Mouse (Mus musculus) left cerebral cortex, adult 18-20 months (tissue): Measurements from ENCODE around the gene Pdap1. TPM values are rescaled to one million over a fixed set of nuclear protein-coding genes. Genes with fewer than 3 reads are reported as not detected.
"Not testable (repeated sequence)": the region's sequence is repeated elsewhere in the genome, so short reads cannot be mapped to it uniquely, and the experiment has no call there.

ENCODE experiments used
- DNase-seq, 2 experiments: peaks; one replicate each; pipeline ENCODE4 v3.0.0; 2021 to 2022; ENCODE audit warnings: low spot score in 2 of 2, mixed read lengths in 1 of 2
- total RNA-seq, 2 experiments: library from RNA; stranded (reverse); gene quantifications; 2 replicates each; pipeline ENCODE4 v1.2.3; 2021

Pdap1 gene
- total RNA-seq, 2 experiments from 2014 or later, result 91.3 to 96.3 TPM

GRCm38 (mm10) chr5:145120921-145121320, 19.1 kb downstream of the Pdap1 start:
- DNase-seq, result no peak

DNA sequence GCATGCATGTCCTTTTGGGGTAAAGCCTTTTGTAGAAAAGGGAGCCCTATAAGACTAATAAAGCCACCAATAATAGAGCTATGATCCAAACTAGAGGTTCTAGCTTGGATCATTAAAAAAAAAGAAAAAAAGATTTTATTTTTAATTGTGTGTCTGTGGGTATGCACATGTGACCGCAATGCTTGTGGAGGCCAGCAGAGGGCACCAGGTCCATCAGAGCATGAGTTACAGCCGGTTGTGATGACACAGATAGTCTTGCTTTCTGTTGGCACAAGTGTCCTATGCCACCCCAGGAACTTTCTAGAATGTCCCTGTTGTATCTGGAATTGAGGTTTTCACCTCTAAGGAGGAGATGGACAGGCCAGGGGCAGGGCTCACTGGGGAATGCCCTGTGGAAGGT, 20.7 kb downstream of the Pdap1 start:
- DNase-seq, result no peak

DNA sequence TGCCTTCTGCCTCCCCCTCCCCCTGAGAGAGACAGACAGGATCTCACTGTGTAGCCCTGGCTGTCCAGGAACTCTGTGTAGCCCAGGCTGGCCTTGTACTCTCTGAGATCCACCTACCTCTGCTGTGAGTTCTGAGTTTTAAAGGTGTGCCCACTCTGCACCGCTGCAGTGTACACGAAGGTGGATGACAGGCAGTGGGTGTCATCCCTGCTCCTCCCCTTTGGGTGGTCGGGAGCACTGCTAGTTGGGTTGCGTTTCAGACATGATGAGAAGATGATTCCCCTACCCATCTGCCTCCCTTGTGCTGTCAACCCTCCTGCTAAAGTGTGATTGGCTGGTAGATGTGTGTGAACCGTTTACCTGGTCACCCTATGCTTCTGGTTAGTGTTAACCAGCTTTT, 21.6 kb downstream of the Pdap1 start:
- DNase-seq, result no peak

DNA sequence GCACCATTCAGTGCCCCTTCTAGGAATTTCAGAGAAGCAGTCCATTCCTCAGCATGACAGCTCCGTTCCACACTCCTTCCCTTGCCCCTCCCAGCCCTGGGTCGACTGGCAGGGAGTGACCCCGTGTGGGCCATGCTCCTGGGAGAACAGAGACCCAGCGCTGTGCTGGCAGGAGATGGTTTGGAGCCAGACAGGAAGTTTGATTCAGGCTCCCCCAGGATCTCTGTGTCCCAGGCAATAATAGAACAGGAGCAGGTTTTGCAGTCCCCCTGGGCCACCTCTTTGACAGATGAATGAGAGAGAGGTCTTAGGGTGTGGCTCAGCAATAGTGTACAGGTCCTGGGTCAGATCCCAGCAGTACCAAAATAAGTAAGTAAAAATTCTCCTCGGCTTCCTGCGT, 22.0 kb downstream of the Pdap1 start:
- no peak for DNase-seq

DNA sequence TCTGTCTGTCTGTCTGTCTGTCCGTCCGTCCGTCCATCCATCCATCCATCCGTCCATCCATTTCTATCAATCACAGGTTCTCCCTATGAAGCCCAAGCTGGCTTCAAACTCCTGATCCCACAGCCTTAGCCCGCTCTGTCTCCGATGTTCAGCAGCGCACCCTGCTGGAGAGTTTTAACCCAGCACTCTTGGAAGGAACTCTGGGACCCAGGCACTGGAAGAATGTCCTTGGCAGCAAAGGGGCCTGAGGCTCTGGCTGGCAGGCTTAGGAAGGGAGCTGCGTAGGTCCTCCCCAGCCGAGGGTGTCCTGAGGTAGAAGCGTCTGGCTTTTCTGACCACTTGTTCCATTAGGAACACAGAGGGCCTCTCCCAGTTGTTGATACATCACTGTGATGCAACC, 23.1 kb downstream of the Pdap1 start:
- DNase-seq, result peak; percentile 45 to 67

GRCm38 (mm10) chr5:145116316-145116715, 23.7 kb downstream of the Pdap1 start:
- DNase-seq, result no peak

DNA sequence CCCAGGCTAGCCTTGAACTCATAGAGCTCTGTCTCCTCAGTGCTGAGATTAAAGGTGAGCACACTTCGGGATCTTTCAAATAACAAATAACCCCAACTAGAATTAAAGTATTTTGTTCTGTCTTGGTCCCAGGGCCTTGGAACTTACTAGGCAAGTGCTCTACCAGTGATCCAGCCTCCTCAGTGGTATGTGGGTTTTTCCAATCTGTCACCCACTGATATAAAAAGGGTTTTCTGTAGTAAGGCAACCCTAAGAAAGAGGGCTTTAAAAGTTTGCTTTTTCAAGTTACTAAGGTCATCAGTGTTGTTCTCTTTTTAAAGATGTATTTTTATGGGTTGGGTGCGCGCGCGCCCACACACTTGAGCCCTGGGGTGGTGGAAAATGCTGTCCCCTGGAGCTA, 24.3 kb downstream of the Pdap1 start:
- DNase-seq, result no peak

DNA sequence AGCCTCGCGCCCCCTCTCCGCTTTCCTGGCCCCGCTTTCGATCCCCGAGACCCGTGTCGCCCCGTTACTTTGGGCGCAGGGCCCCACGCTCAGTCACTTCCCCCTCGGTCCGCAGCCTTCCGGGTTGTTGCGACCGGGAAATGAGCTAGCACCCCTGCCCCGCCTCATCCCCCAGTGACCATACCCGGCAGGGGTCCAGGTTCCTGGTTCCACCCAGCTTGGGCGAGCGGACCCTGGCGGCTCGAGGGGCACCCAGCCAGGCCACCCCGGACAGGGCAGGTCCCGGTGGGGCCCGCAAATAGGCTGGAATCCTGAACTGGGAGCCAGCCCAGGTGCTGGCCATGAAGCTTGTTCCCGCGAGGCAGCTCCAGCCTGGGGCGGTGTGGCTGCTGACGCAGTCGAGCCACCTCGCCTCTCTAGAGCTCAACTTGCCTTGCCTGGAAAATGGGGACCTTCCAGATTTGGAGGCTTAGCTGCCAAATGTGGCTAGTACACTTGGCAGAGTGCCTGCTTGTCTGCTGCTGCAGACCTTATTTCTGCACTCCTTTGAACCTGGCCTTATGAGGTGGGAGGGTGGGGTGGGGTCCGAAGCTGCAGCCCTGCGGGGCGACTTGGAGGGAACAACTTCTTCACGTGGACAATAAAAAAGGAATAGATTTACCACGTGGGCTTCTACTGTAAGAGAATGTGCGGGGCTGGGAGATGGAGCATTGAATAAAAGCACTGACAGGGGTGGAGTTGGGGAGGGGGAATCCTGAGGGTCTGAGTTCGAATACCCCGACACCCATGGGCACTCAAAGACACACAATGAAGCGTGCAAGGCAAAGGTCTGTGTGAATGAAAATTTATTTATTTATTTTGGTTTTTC, 25.2 kb downstream of the Pdap1 start:
- no peak for DNase-seq

DNA sequence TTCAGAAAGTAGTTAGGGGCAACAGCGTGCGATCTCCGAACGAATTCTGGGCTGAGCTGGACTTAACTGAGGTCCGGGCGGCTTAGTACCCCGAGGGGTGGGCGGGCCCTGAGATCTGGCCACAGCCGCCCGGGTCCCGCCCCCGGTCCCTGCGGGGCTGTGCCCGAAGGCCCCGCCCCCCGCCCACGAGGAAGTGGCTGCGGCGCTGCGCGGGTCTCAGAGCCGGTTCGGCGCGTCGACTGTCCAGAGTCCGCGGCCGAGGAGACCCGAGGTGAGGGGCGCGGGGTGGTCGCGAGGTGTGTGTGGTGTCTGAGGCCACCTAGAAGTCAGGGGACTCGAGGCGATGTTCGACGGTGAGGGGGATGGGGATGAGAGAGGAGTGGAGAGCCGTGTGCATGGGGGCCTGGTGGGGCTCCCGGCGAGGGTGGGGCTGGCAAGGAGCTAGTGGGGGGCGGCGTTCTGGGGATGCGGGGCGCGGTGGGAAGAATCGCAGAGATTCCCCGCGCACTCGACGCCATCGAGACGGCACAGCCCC, 25.9 kb downstream of the Pdap1 start, which contains the start of gene Arpc1b:
Gene Arpc1b, plus strand, starts transcription at position 145 of the 535 bp plus-strand sequence.
- DNase-seq, result no peak

- DNase-seq, result no peak
These were observed 26.6 kb downstream of the Pdap1 start for GRCm38 (mm10) chr5:145113416-145113815.

DNA sequence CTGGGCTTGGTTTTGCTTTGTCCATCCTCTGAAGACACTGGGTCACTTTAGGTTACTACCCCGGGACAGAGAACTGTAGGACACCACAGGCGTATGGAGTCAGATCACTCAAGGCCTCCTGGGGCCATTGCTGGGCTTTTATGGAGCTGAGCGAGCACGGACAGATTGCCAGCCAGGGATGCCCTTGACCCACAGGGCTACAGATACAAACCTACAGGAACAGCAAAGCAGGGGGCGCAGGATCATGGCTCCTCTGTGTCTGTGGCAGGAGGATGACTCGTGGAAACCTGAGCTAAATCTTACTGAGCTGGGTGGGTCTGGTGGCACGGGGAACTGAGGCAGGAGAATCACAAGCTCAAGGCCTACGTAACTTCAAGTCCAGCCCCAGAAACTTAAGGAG, 27.5 kb downstream of the Pdap1 start:
- no peak for DNase-seq

DNA sequence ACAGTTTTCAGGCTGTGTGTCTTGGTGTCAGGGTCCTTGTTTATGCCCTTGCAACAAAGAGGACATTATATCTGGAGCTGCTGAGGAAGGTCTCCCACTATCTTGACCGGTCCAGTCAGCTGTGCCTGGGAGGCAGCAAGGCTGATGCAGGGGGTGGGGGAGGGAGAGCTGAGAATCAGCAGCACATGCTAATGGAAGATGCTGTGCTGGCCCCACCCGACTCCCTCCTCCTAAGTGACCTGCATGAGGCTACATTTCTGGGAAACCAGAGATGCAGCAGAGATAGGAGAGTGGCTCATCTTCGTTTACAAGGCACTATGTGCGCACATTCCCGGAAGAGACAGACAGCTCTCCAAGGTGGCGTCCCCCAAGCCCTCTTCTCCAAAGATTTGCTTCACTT, 29.6 kb downstream of the Pdap1 start:
- DNase-seq, result no peak

DNA sequence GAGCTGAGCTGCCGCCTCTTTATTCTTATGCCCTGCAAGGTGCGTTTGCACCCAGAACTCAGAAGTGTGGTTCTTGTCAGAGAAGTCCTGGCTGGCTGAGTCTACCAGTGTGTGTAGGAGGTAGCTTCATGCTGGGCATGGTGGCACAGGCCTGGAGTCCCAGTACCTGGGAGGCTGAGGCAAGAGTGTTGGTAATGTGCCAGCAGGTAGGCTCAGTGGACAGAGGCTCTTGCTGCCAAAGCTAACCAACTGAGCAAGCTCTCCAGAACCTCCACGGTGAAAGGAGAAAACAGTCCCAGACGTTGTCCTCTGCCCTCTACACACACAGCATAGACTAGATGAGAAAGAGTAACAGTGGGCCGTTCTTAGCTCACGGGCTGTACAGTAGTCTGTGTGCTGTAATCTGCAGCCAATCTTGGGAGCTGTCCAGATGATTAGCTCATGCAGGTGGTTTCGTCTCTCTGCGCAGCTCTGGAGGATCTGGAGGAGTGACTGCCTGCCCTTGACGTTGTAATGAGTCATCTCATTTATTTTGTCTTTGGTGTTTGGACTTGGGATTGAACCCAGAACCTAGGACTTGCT, 34.3 kb downstream of the Pdap1 start:
- no peak for DNase-seq

DNA sequence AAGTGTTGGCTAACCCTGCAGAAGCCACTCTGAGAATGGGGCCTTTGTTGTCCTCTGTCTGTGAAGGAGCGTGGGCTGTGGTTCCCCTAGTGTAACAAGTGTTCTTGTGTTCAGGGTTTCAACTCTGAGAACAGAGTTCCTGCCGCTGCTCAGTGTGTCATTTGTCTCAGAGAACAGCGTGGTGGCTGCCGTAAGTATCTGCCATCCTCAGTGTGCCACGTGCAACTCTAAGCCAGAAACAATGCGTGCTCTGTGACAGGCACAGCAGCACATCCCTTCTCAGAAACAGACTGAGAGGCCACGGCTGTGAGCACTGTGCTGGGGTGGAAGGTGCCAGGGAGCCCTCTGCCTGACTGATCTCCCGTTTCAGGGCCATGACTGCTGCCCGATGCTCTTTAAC, 35.7 kb downstream of the Pdap1 start:
- DNase-seq, result no peak

DNA sequence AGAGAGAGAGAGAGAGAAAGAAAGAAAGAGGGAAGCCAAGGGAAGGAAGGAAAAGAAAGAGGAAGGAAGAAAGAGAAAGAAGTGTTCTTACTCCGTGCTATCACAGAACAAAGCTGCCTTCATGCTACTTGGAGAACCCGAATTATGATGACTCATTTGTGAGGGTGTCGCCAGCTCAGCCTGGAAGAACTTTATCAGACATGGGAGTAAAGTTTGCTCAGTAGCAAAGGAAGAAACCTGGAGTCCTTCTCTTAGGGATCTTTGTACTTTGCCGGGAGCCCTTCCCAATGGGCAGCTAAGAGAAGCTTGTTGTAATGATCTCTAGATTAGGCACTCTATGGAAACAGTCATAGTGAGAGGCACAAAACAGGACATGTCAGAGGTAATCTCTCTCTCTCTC, 37.3 kb downstream of the Pdap1 start:
- no peak for DNase-seq

GRCm38 (mm10) chr5:145101451-145101850, 38.6 kb downstream of the Pdap1 start:
- not testable (repeated sequence) for DNase-seq

DNA sequence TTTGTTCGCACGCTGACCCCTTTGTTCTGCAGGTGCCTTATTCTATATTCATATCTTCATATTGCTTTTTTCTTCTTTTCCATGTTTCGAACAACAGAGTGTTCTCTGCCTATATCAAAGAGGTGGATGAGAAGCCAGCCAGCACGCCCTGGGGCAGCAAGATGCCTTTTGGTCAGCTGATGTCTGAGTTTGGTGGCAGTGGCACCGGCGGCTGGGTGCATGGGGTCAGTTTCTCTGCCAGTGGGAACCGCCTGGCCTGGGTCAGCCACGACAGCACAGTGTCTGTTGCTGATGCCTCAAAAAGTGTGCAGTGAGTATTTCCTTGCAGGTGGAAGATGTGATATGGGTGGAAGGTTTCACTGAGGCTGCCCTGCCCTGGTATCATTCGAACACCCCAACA, 39.1 kb downstream of the Pdap1 start:
- no peak for DNase-seq

GRCm38 (mm10) chr5:145098340-145098821, 41.7 kb downstream of the Pdap1 start:
- DNase-seq, result no peak

- DNase-seq, result no peak
These were observed 43.8 kb downstream of the Pdap1 start for GRCm38 (mm10) chr5:145096195-145096594.

DNA sequence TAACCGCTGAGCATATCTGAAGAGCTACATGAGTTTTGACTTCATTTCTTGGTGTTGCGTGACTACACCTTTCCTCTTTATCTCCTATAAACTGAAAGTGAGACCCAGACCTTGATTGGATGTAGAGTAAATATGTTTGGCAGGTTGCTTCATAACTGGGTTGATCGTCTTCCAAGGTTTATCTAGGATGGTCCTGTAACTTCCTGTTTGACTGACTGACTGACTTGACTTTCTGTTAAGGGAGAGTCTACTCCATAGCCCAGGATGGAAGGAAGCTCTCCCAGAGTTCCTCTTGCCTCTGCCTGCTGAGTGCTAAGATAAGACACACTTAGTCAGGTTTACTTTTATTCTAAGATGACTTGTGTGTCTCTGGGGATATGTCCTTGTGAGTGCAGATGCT, 50.2 kb downstream of the Pdap1 start:
- DNase-seq, result no peak

DNA sequence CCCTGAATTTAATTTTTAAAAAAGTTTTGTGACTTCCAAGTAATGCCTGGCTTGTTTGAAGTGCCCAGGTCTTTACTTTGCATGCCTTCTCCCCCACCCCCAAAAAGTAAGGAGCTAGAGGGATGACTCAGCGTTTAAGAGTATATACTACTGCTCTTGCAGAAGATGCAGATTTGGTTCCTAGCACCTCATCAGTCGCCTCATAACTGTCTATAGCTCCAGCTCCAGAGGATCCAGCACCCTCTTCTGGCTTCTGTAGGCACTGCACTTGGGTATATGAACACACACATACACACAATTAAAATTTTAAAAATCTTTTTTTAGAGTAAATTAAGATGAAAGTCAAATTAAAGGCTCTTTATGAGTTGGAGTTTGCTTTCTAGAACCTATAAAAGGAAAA, 51.9 kb downstream of the Pdap1 start:
- no peak for DNase-seq

DNA sequence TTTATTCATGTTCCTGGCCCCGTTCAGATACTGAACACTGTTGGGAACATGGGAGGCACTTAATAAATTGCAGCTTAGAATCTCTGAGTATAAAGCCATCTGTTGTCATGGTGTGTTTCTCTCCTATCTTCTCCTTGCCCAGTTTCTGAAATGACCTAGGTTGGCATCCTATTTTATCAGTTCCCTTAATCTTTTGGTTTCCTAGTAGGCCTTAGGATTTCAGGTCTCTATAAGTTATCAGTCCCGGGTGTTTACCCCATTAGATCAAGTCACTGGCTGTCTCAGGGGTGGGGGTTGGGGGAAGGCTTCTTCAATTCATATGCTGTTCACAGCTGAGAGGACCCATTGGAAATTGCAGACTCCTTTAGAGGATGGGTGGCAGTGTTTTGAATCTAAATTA, 55.2 kb downstream of the Pdap1 start:
- DNase-seq, result no peak
